Mouse (Mus musculus) adrenal gland, postnatal 14 days (tissue): ENCODE measurements around the gene Clba1. TPM values are rescaled to one million over a fixed set of nuclear protein-coding genes. Genes with fewer than 3 reads are reported as not detected.

Source experiments
- DNase-seq: peaks from one replicate; pipeline ENCODE4 v3.0.0; 2021; ENCODE audit warnings: mixed read lengths
- long read RNA-seq, 2 experiments: library from polyadenylated mRNA; stranded (forward); transcript quantifications; one replicate each; pipeline ENCODE4 v2.0.0; 2021
- total RNA-seq: library from RNA; stranded (reverse); gene quantifications from 2 replicates; pipeline ENCODE4 v1.2.3, GENCODE M21; 2021

Gene Clba1
- 3.4 and 5.6 TPM in 2 replicates for total RNA-seq
- long read RNA-seq, experiment 1, transcript Clba1-201 (5 exons, 1,960 nt) = major isoform, 12 of 12 reads
- long read RNA-seq, experiment 1, partial matches to known transcripts = 0 of 12 reads
- long read RNA-seq, experiment 1, other reads (novel, unspliced or antisense) = 0 of 12 reads
- long read RNA-seq, experiment 2, transcript Clba1-201 (5 exons, 1,960 nt) = major isoform, 5 of 5 reads
- long read RNA-seq, experiment 2, partial matches to known transcripts = 0 of 5 reads
- long read RNA-seq, experiment 2, other reads (novel, unspliced or antisense) = 0 of 5 reads

DNA sequence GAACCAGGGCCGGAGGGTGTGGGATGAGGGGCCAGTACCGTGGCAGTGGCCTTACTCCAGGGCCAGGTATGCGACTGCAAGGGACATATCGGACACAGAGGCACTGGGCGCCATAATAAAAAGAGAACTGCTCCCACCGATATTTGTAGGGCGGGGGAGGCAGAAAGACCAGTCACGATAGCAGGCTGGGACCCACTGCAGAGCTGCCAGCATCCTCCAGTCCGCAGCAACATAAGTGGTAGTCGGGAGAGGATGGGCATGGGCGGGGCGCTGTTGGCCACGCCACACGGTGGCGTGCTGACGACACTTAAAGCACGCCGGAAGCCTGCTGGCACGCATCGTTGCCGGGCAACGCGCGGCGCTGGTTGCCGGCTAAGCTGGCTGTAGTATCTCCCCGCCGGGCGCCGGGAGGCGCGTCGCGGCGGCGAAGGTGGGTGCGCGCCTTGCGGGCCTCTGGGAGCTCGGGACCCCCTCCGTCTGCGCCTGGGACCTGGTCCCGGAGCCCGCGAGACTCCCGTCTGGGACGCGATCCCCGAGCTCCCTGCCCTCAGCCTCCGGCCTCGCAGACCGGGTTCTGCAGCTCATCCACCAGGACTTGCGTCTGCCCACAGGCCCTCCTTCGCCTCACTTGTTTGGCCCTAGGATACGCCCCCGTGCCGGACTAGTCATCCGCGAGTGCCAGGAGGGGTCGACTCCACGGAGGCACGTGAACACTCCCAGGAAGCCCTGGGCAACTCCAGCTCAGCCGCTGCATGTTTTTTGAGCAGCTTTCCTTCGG lies at the start of gene Clba1:
Gene Clba1, plus strand, starts transcription at position 351 of the 778 bp plus-strand sequence.
- DNase-seq = peak; percentile 94

DNA sequence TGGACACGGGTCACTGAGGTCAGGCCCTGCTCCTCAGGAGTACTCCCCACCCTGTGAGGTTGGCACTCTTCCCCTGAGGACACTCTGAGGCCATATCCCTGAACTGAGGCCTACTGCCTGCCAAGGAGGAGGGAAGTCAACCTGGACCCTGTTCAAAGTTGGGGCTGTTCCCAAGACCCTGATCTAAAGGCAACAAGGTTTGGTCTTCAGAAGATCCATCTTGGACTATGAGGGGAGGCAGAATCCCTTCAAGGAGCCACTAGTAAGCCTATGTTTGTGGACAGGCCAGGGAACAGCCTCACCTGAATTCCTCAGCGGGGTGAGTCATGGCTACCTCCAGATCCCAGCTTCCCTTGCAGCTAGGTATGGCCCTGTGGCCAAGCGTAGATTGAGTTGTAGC lies 49.3 kb upstream of the Clba1 start:
- no peak for DNase-seq

DNA sequence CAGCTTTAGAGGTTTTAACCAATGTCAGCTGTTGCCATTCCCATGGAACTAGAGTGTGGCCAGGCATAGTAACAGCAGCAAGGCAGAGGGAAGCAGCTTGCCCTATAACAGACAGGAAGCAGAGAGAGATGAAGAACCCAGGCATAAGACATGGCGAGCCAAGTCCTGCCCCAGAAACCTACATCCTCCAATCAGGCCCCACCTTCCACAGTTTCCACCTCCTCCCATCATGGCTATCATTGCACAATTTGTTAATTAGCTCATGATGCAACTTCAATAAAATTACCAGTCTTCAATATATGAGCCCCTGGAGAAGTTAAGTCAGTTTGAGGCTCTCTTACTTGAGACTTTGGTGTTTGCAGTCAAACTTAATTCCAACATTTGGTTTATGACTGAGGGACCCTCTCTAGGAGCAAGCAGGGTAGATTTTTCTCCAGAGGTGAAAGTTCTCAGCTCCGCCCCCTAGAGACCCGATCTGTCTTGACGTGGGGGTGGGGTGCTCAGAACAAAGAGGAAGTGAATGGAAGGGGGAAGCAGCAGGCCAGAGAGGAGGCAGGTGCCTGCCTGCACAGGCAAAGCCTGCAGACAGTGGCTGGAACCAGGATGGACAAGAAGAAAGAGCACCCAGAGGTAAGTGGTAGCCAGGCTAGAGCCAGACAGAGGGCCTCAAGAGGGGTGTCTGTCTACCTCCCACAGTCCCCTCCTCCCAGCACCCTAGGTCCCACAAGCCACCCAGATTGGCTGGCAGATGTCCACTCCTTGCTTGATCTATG lies 48.4 kb upstream of the Clba1 start, which contains the start of gene Pld4:
Gene Pld4, plus strand, starts transcription at position 502 of the 773 bp plus-strand sequence.
- no peak for DNase-seq

DNA sequence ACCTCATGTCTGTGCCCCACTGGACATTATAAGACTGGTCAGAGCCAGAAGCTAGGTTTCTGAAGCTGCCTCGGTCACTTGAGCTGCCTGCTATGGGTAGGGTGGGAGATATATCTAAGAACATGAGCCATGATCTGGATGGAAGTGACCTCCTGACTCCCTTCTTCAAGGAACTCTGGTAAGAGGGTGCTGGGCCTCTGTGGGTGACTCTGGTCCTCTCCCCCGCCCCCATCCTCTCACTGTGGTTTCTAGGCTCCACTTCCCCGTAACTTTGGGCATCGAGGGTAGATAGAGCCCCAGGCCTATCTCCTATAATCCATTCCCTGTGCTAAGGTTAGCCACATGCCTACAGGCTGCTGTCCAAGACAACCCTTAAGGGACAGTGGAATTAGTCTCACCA lies 47.3 kb upstream of the Clba1 start:
- no peak for DNase-seq

DNA sequence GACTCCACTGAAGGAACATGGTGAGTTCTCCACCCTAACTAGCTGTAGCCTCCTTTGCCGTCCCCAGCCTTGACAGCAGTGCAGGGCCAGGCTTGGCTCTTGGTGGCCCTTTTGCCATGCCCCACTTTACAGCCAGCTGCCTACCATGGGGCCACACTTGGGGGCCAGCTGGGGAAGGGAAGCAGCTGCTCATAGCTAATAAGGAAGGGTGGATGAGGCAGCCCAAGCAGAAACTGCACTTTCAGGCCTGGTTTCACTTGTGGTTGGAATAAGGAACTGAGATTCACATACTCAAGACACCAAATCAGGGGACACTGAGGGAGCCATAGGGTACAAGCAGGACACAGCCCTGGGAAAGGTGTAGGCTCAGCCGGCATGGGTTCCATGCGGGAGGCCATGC lies 46.7 kb upstream of the Clba1 start:
- DNase-seq = no peak

DNA sequence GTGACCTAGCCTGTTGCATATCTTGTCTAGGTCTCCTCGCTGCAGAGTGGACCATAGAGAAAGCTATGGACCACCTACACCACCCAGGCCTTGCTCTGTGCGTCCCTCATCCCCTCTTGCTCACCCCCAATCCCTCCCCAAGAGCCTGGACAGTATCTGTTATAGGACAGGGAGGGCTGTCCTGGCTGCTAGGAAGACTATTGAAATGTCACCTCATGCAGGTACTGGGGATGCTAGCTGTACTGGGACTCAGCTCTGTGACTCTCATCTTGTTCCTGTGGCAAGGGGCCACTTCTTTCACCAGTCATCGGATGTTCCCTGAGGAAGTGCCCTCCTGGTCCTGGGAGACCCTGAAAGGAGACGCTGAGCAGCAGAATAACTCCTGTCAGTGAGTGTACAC lies 45.6 kb upstream of the Clba1 start:
- no peak for DNase-seq

DNA sequence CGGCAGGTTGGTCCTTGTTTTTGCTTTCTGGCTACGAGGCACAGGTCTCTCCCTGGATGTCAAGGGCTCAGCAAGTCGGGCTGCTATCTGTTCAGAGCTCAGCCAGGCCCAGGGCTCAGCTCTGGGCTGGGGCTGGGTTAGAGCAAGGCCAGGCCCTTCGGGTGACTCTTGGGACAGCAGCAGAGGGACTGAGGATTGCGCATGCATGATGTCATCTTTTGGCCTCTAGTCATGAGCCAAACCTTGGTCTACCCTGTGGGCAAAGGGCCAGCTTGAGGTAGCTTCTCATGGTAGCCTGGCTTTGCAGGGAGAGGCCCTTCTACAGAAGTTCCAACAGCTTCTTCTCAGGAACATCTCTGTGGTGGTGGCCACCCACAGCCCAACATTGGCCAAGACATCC lies 44.6 kb upstream of the Clba1 start:
- peak; percentile 83 for DNase-seq

DNA sequence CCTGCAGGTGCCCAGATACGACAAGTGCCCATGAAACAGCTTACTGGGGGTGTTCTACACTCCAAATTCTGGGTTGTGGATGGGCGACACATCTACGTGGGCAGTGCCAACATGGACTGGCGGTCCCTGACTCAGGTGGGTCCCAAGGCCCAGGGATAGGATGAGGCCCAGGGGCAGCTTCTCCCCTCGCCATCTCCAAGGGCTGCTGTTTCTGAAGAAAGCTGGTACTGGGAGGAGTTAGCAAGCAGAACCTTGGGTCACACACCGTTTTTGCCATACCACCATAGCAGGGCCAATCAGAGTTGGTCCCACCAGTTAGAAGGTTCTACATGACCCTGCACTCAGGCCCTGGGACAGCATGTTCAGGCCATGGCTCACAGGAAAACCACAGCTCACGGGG lies 43.7 kb upstream of the Clba1 start:
- no peak for DNase-seq

DNA sequence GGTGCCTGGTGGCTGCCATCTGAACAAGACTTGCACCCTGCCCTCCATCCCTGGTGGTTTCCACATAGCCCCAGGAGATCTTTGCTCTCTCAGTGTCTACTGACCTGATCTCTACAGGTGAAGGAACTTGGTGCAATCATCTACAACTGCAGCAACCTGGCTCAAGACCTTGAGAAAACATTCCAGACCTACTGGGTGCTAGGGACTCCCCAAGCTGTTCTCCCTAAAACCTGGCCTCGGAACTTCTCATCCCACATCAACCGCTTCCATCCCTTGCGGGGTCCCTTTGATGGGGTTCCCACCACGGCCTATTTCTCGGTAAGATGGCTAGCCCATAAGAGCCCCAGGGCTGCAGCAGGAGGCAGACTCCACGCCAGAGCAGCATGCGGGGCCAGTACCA lies 42.2 kb upstream of the Clba1 start:
- no peak for DNase-seq

DNA sequence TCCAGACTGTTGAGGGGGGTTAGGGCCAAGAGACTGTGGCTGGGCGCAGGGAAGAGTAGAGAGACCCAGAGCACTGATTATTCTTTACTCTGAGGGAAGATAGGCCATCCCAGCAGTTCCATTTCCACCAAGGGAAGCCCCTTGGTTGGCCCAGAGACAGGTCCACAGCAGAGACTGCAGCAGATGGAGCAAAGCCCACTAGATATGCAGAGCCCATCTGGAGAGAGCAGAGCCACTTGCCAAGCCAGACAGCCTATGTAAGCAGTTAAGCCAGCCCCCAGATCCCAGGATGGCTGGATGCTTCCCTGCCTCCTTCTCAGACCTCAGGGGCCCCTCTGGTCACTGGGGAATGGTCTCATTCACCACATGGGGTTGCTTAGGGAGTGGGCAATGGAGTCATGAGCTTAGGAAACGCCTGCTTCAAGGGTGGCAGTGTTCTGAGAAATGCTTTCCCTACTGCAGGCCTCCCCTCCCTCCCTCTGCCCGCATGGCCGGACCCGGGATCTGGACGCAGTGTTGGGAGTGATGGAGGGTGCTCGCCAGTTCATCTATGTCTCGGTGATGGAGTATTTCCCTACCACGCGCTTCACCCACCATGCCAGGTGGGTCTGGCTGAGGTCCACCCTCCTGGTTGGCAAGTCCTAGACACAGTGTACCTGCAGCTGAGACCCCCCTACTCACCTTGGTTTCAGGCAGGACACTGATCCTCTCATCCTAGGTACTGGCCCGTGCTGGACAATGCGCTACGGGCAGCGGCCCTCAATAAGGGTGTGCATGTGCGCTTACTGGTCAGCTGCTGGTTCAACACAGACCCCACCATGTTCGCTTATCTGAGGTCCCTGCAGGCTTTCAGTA lies 41.5 kb upstream of the Clba1 start:
- no peak for DNase-seq

DNA sequence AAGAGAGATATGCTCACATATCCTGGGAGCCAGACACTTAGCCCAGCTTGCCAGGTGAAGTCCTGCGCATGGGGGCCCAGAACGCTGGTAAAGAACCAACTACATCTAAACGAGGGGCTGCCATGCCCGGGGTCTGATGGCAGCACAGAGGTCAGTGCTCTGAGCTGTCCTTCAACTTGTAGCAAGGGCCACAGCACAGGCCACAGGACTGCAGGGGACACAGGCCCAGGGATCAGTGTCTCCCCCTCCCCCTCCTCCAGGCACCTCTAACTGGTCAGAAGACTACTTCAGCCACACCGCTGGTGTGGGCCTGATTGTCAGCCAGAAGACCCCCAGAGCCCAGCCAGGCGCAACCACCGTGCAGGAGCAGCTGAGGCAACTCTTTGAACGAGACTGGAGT lies 40.6 kb upstream of the Clba1 start:
- no peak for DNase-seq

DNA sequence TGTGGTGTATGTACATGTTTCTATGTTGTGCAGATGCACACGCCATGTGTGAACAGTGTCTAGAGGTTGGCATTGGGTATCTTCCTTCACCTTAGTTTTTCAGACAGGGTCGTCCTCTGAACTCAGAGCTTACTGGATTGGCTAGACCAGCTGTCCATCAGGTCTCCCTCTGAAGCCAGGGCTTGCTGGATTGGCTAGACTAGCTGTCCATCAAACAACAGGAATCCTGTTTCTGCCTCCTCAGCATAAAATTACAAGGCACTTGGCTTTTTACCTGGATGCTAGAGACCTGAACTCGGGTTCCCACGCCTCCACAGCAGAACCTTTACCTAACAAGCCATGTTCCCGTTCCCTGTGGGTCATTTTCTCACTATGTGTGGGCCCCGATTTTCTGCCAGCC lies 39.7 kb upstream of the Clba1 start:
- DNase-seq = no peak

DNA sequence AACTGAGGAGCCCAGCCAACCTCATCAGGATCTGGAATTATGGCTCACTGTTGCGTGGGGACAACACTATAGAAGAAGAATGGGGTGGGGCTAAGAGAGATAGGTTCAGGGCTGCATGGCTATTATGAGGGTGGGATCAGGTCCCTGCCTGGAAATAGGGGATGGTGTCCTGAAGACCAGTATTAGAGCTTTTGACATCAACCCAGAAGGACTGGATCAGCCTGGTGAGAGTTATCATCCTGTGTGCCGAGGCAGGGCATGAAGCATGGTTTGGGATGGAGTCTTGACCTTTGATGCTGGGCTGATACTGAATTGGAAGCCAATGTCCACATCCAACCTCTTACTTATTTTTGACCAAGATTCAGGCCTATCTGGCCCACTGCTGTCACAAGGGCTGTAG lies 39.0 kb upstream of the Clba1 start:
- DNase-seq = no peak

DNA sequence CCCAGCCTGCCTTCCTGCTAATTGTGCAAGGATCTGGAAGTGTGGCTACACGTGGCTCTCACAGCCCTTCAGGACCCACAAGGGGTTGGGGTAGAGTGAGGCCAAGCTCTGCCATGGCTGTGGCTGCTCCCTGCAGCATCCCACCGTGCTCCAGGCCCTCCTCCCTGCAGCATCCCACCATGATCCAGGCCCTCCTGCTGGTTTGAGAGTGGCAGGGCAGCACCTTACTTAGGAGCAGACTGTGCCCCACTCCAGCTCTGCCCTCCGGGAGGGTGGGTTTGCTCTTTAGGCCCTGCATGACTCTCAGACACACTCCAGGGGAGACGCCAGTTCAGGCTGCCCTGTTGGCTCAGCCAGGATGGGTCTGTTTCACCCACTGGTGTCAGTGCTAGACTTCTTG lies 38.3 kb upstream of the Clba1 start:
- no peak for DNase-seq

DNA sequence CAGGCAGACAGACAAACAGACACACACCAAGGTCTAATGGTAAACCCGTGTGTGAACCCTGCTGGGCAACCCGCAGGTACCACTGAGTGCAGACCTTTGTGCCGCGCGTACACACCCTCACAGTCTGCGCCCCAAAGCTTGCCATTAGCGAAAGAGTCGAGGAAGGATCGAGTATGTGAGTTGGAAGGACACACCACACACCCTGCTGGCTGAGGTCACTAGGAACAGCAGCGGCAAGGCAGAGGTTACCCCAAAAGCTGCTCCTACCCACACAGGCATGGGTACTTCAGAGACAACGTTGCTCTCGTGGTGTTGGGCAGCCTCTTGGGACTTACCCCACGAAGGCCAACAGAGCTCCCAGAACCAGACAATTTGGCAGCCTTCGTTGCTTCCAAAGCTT lies 36.4 kb upstream of the Clba1 start:
- DNase-seq = no peak

DNA sequence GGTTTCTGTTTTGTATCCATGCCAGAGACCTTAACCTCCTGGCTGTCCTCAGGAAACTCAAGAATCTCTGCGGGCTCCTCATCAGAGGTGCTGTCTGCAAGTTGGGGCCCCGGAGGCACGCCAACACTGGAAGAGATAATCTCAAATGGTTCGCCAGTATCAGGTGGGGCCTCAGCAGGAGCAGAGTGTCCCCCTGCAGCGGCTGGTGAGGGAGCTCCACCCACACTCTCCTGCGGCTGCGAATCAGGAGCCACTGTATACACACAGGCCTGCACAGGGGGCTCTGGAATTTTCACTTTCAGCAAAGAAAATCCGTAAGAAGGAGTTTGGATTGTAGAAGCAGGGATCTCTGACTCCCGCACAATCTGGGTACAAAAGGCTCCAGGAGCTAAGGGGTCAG lies 35.4 kb upstream of the Clba1 start:
- DNase-seq = no peak

DNA sequence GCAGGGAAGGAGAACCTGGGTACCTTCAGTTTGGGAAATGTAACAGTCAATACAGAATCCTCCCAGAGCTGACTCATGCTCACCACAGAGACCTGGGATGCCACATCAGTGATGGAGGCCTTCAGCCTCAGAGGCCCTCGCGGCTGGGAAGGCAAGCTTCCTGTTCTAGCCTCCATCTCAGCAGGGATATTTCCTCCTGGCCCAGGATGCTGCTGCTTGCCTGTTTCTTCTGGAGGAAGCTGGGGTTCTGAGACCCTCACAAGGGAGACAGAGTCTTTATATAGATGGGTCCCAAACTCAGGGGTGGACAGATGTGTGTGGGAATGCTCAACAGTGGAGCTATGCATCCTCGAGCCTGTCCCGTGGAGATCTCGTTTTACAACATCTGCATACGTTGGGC lies 34.7 kb upstream of the Clba1 start:
- no peak for DNase-seq

DNA sequence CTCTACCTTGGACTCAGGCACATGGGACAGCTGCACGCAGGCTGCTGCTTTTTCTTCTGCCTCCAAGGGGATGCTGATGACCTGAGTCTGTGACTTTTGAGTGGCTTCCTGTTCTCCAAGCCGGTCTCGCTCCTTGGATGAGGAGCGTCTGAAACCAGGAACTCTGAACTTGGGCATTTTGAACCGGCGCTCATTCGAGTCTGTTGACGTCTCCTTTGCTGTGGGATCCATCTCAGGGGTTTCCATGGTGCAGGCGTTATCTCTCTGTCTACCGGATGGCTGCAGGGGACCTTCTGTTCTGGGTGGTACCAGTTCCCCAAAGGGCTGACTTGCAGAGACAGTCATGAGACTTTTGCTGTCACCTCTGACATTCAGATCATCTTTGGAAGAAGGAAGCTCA lies 34.3 kb upstream of the Clba1 start:
- no peak for DNase-seq

DNA sequence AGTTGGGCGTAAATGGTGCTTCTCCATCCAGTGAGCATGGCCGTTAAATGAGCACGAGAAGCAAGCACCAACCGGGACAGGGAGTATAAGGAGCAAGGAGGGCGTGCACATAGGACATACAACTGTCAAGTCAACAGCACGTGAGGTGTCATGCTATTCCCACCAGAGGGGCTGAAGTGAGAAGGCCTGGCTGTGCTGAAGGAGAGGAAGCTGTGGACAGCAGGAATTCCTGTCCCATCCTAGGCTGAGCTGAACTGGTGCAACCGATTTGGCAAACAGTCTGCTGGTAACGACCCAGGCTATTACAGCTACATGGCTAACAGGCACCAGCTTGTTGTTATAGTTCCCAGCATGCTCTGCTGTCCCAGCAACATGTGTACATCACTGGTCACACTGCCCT lies 17.7 kb upstream of the Clba1 start:
- no peak for DNase-seq

DNA sequence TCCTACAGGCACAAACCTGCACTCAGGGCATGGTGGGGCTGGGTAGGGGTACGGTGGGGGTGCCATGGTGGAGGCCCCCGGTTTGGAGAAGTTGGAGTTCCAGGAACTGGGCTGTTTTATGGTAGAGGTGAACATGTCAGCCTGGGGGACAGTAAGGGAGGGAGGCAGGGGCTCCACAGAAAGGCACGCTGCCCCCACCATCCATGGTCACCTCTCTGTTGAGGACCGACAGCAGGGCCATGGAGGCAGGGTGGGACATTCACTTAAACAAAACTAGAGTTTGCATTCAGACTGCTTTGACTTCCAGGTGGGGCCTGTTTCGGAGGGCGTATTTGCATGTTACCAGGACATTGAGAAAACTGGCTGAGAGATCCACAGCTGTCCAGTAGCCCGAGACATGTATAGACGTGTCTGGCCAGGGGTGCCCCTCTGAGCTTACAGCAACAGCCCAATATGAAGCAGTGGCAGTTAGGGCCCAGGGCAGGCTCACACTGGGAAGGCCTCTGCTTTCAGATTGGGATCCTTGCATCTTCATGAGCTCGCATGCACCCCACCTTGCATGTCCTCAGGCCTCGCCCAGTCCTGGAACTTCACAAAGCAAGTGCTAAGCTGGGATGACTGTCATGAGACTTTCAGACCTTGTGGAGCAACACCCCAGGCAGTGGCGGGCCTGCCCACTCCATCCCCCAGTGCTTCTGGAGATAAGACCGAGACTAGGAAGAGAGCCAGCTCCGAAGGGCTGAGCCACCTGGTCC lies 15.0 kb upstream of the Clba1 start:
- DNase-seq = peak; percentile 78

DNA sequence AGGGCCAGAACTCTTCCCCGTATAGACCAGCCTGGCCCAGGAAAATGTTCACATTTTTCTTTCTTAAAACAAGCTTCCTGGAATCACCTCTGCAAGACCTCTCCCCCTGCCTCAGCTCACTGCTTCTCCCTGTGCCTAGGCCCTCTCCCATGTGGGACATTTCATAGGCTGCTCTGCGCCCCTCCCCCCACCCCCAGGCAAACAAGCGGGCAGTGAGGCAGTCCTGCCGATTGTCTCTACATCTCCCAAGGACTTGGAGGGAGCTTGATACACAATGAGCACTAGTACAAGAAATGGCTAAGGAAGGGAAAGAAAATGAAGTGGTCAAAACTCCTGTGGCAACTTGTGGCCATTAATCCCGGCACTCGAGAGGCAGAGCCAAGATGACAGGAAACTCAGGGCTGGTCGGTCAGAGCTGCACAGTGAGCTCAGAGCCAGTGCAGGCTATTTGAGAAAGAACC lies 14.4 kb upstream of the Clba1 start:
- DNase-seq = no peak
